22 mouse cellular contexts compared by ENCODE assay signal in the genomic region with DNA sequence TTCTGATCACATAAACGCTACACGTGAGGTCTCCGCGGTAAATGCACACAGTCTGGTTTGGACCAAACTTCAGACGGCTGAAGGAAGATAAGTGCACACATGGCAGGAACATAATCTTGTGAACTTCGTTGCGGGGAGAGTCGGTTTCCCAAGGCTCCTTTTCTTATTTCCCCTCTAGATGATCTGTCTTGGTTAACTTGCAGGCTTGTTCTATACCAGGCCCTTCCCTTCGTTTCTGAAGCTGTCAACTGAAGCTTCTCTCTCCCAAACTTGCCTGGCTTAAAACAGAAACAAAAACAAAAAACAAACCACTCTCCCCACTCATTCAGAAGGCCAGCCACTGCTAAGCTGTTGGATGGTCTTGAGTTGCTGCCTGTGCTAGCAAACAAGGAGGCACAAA. TPM values are rescaled to one million over a fixed set of nuclear protein-coding genes. Genes with fewer than 3 reads are reported as not detected.
"Had no signal": no experiment of that assay in that cellular context is flagged by ENCODE, and none has a peak within 500 bp of the region (broad histone marks: within the 10 kb centered on the region; RNA-seq: fewer than 3 reads in every experiment).

No protein-coding gene starts in this region.

- H3K27ac ChIP-seq: liver, embryonic 13.5 days; midbrain, embryonic 12.5 days; neural tube, embryonic 13.5 days; stomach, embryonic 15.5 days had no signal

- H3K9ac ChIP-seq: liver, embryonic 13.5 days; midbrain, embryonic 12.5 days; stomach, embryonic 15.5 days had no signal

- H3K36me3 ChIP-seq: liver, embryonic 13.5 days; midbrain, embryonic 12.5 days; neural tube, embryonic 13.5 days; stomach, embryonic 15.5 days had no signal

- H3K4me3 ChIP-seq: myocyte had no signal

- H3K4me1 ChIP-seq: liver, embryonic 13.5 days had no signal

- DNase-seq: kidney, adult 2 months; kidney, postnatal 14 days; left cerebral cortex, postnatal 4 days; liver, embryonic 13.5 days; lung, postnatal 14 days; lung, postnatal 4 days; right cerebral cortex, postnatal 25 days; spleen, adult 18-20 months; thymus, postnatal 36 days had no signal

- H3K9me3 ChIP-seq: liver, embryonic 13.5 days; midbrain, embryonic 12.5 days; neural tube, embryonic 13.5 days; stomach, embryonic 15.5 days had no signal

RNA-seq across cellular contexts. Expression of a gene that starts 8.1 kb away (rescaled TPM):
- polyA plus RNA-seq: liver, adult 2 months had no signal

RNA-seq across cellular contexts. Expression of a gene that starts 40.2 kb away (rescaled TPM):
- polyA plus RNA-seq: kidney, adult 2 months; kidney, embryonic 14.5 days; limb, embryonic 14.5 days; liver, adult 2 months; liver, embryonic 13.5 days; liver, embryonic 16.5 days; lung, adult 2 months; lung, embryonic 16.5 days; midbrain, embryonic 12.5 days; midbrain, embryonic 16.5 days; myocyte; neural tube, embryonic 13.5 days; stomach, embryonic 15.5 days; thymus, postnatal 0 days; urinary bladder, adult 2 months had no signal
